In the genomic region with DNA sequence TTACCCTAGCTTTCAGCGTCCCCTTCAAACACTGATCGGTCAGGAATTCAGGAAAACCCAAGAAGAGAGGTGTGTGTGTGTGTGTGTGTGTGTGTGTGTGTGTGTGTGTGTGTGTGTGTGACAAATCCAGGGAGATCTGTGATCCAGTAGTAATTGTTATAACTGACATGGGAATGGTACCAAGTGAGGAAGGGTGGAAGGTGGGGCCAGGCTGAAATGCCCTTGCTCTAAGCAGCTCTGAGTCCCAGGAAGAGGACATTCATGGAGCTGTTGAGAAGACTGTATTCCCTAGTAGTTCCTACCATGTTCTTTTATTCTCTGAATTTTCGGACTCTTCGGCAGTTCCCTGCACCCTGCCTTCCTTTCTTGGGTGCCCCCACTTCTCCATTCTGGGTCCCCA, we compare ENCODE assay signal across 8 mouse cellular contexts. TPM values are rescaled to one million over a fixed set of nuclear protein-coding genes. Genes with fewer than 3 reads are reported as not detected.
DNase-seq lines count a peak whose midpoint lies in the region; ATAC-seq and TF ChIP-seq lines count a peak whose summit lies in the region.

No protein-coding gene starts in this region.

- peak overlapping the region; percentile 73 for H3K4me3 ChIP-seq in kidney, postnatal 0 days (replicated peaks; ENCODE audit: low read depth, low read length)
- H3K4me3 ChIP-seq in embryonic facial prominence, embryonic 15.5 days (replicated peaks): peak overlapping the region; percentile 74
- H3K4me3 ChIP-seq in neural tube, embryonic 12.5 days: peak overlapping the region; percentile 59

- ATAC-seq in kidney, postnatal 0 days (replicated peaks; ENCODE audit: low FRiP score, low read depth): no peak
- ATAC-seq in embryonic facial prominence, embryonic 15.5 days (ENCODE audit: insufficient number of reproducible peaks, low FRiP score, low TSS enrichment, low read depth): no peak
- no peak for ATAC-seq in neural tube, embryonic 12.5 days (ENCODE audit: low FRiP score, low read depth)
- no peak for ATAC-seq in megakaryocyte-erythroid progenitor cell, adult 5-6 weeks (replicated peaks; ENCODE audit: low FRiP score, low TSS enrichment, poor library complexity, severe bottlenecking)

- no peaks in the 10 kb centered on the region for H3K9me3 ChIP-seq in kidney, postnatal 0 days (replicated peaks; ENCODE audit: low read length)
- H3K9me3 ChIP-seq in embryonic facial prominence, embryonic 15.5 days (replicated peaks): no peaks in the 10 kb centered on the region
- no peaks in the 10 kb centered on the region for H3K9me3 ChIP-seq in neural tube, embryonic 12.5 days

- H3K27ac ChIP-seq in kidney, postnatal 0 days: peak overlapping the region; percentile 92
- H3K27ac ChIP-seq in embryonic facial prominence, embryonic 15.5 days (replicated peaks): 0 out of 2 replicates have a peak overlapping the region, but pooled peaks have one; percentile 85
- H3K27ac ChIP-seq in neural tube, embryonic 12.5 days: no peak overlapping the region

- H3K9ac ChIP-seq in kidney, postnatal 0 days (ENCODE audit: low read depth, low read length): peak overlapping the region; percentile 86
- no peak overlapping the region for H3K9ac ChIP-seq in embryonic facial prominence, embryonic 15.5 days
- H3K9ac ChIP-seq in neural tube, embryonic 12.5 days: 0 out of 2 replicates have a peak overlapping the region, but pooled peaks have one; percentile 62

- peaks cover 23% of the 10 kb centered on the region; the same call in 1 of the 2 replicates for H3K36me3 ChIP-seq in kidney, postnatal 0 days (ENCODE audit: insufficient read depth, low read length)
- H3K36me3 ChIP-seq in embryonic facial prominence, embryonic 15.5 days: peaks cover 19% of the 10 kb centered on the region
- peaks cover 10% of the 10 kb centered on the region for H3K36me3 ChIP-seq in neural tube, embryonic 12.5 days

- no peak for TF ChIP-seq CTCF in kidney, postnatal 0 days (IDR thresholded peaks at IDR 0.05; ENCODE audit: low read depth)

- peaks cover 8% of the 10 kb centered on the region for H3K4me1 ChIP-seq in kidney, postnatal 0 days (replicated peaks; ENCODE audit: insufficient read depth, low read length)
- peaks cover 31% of the 10 kb centered on the region for H3K4me1 ChIP-seq in embryonic facial prominence, embryonic 15.5 days
- H3K4me1 ChIP-seq in neural tube, embryonic 12.5 days: peaks cover 17% of the 10 kb centered on the region

- peak overlapping the region; percentile 86 for H3K4me2 ChIP-seq in kidney, postnatal 0 days (ENCODE audit: low read length)
- H3K4me2 ChIP-seq in embryonic facial prominence, embryonic 15.5 days (replicated peaks): peak overlapping the region; percentile 86
- peak overlapping the region; percentile 88 for H3K4me2 ChIP-seq in neural tube, embryonic 12.5 days (replicated peaks)

- DNase-seq in kidney, postnatal 0 days (ENCODE audit: low spot score): no peak
- DNase-seq in kidney, adult 11 months: no peak
- peak; percentile 35 to 41 for DNase-seq in kidney, postnatal 36 days
- no peak for DNase-seq in cerebellum, adult 9-11 months
- DNase-seq in right cerebral cortex, postnatal 10 days (ENCODE audit: low spot score in 2 of 2): no peak

- WGBS in kidney, postnatal 0 days: 67% methylated on average over 4 of the region's 4 CpGs
- 77% methylated on average over 4 of the region's 4 CpGs for WGBS in embryonic facial prominence, embryonic 15.5 days
- WGBS in neural tube, embryonic 12.5 days: 89% methylated on average over 4 of the region's 4 CpGs

- no peaks in the 10 kb centered on the region for H3K27me3 ChIP-seq in kidney, postnatal 0 days (ENCODE audit: insufficient read depth, low read length)
- 0 out of 2 replicates have a peak, but pooled peaks cover 4% of the 10 kb centered on the region for H3K27me3 ChIP-seq in embryonic facial prominence, embryonic 15.5 days
- H3K27me3 ChIP-seq in neural tube, embryonic 12.5 days (replicated peaks): peaks cover 11% of the 10 kb centered on the region

RNA-seq across cellular contexts. Expression of a gene that starts 1.8 kb away (rescaled TPM):
- 26.2 and 30.5 TPM in 2 replicates for polyA plus RNA-seq in kidney, postnatal 0 days (2015; fragmentation: Nextera tagmentation; extraction: Ambion mirVana)
- polyA plus RNA-seq in embryonic facial prominence, embryonic 15.5 days (2015; fragmentation: Nextera tagmentation; extraction: Ambion mirVana): 14.4 and 18.9 TPM in 2 replicates
- 6.6 and 9.3 TPM in 2 replicates for polyA plus RNA-seq in neural tube, embryonic 12.5 days (2016; fragmentation: Nextera tagmentation; extraction: Ambion mirVana)
- 2.9 and 9.3 TPM in 2 replicates for total RNA-seq in megakaryocyte-erythroid progenitor cell, adult 5-6 weeks (2014; fragmentation: Nextera tagmentation)
- 1.2 and 1.6 TPM in 2 replicates for total RNA-seq in megakaryocyte-erythroid progenitor cell, adult 5-6 weeks (2017)

RNA-seq across cellular contexts. Expression of a gene that starts 8.0 kb away (rescaled TPM):
- polyA plus RNA-seq in kidney, postnatal 0 days (2015; fragmentation: Nextera tagmentation; extraction: Ambion mirVana): 13.4 and 14.0 TPM in 2 replicates
- polyA plus RNA-seq in embryonic facial prominence, embryonic 15.5 days (2015; fragmentation: Nextera tagmentation; extraction: Ambion mirVana): 22.2 and 24.0 TPM in 2 replicates
- 3.5 and 3.7 TPM in 2 replicates for polyA plus RNA-seq in neural tube, embryonic 12.5 days (2016; fragmentation: Nextera tagmentation; extraction: Ambion mirVana)
- 26.8 and 34.0 TPM in 2 replicates for total RNA-seq in megakaryocyte-erythroid progenitor cell, adult 5-6 weeks (2014; fragmentation: Nextera tagmentation)
- 26.9 and 31.6 TPM in 2 replicates for total RNA-seq in megakaryocyte-erythroid progenitor cell, adult 5-6 weeks (2017)

RNA-seq across cellular contexts. Expression of a gene that starts 40.5 kb away (rescaled TPM):
- polyA plus RNA-seq in kidney, postnatal 0 days (2015; fragmentation: Nextera tagmentation; extraction: Ambion mirVana): 10.1 and 11.5 TPM in 2 replicates
- 11.7 and 12.3 TPM in 2 replicates for polyA plus RNA-seq in embryonic facial prominence, embryonic 15.5 days (2015; fragmentation: Nextera tagmentation; extraction: Ambion mirVana)
- 14.2 and 15.5 TPM in 2 replicates for polyA plus RNA-seq in neural tube, embryonic 12.5 days (2016; fragmentation: Nextera tagmentation; extraction: Ambion mirVana)
- 5.8 and 18.8 TPM in 2 replicates for total RNA-seq in megakaryocyte-erythroid progenitor cell, adult 5-6 weeks (2014; fragmentation: Nextera tagmentation)
- 4.9 and 9.0 TPM in 2 replicates for total RNA-seq in megakaryocyte-erythroid progenitor cell, adult 5-6 weeks (2017)

RNA-seq across cellular contexts. Expression of a gene that starts 42.7 kb away (rescaled TPM):
- 2.0 and 2.2 TPM in 2 replicates for polyA plus RNA-seq in kidney, postnatal 0 days (2015; fragmentation: Nextera tagmentation; extraction: Ambion mirVana)
- 0.91 and 0.97 TPM in 2 replicates for polyA plus RNA-seq in embryonic facial prominence, embryonic 15.5 days (2015; fragmentation: Nextera tagmentation; extraction: Ambion mirVana)
- polyA plus RNA-seq in neural tube, embryonic 12.5 days (2016; fragmentation: Nextera tagmentation; extraction: Ambion mirVana): 4.1 and 4.8 TPM in 2 replicates
- total RNA-seq in megakaryocyte-erythroid progenitor cell, adult 5-6 weeks (2014; fragmentation: Nextera tagmentation): not detected in 2 replicates
- total RNA-seq in megakaryocyte-erythroid progenitor cell, adult 5-6 weeks (2017): 0.47 TPM in 1 of 2 replicates, not detected in the other

Comparison
In these comparisons a context has a peak if more than half of its experiments do, and no peak if none do; other contexts are left out.
1. DNase-seq: peak in kidney, postnatal 36 days (2 of 2); none in kidney, postnatal 0 days (single experiment), kidney, adult 11 months (single experiment), cerebellum, adult 9-11 months (single experiment) and right cerebral cortex, postnatal 10 days (0 of 2).
2. Peak in every context shown above with its lines, with median percentiles within 50 percentile points of each other: H3K4me2 ChIP-seq and H3K4me3 ChIP-seq.